Mouse (Mus musculus): Measurements from ENCODE around the gene Tas1r3.

GRCm38 (mm10) chr4:155854991-155855390, 8.2 kb downstream of the Tas1r3 start:
- TF ChIP-seq CTCF (IDR thresholded peaks at IDR 0.05; ENCODE audit: borderline replicate concordance, insufficient read depth, low read length) (no peak), POLR2A (IDR thresholded peaks at IDR 0.05; ENCODE audit: low read depth, low read length) (no peak)

Data from embryonic fibroblast, embryonic 13.5 days (primary cell).